Mouse (Mus musculus) stomach, postnatal 0 days (tissue): ENCODE results near the gene S100a2.

Source experiments
- CTCF ChIP-seq: IDR thresholded peaks from 2 replicates; pipeline ENCODE4 v1.5.1; 2016; ENCODE audit warnings: antibody characterized with exemption, low read depth, mild to moderate bottlenecking, moderate library complexity
- EP300 ChIP-seq: optimal IDR thresholded peaks from 2 replicates; pipeline ENCODE3; 2016; ENCODE audit warnings: antibody characterized with exemption

DNA sequence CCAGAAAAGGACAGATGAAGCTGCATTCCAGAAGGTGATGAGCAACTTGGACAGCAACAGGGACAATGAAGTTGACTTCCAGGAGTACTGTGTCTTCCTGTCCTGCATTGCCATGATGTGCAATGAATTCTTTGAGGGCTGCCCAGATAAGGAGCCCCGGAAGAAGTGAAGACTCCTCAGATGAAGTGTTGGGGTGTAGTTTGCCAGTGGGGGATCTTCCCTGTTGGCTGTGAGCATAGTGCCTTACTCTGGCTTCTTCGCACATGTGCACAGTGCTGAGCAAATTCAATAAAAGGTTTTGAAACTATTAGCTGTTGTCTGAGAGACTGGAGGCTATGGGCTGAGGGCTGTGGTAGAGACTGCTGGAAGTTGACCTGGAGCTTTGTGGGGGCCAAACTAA is 15.7 kb downstream of the S100a2 start:
- TF ChIP-seq CTCF (no peak), EP300 (no peak)
